Mouse (Mus musculus) cerebellum, postnatal 14 days (tissue): Measurements from ENCODE around the gene 1700016D06Rik.

ENCODE experiments used
- DNase-seq, 2 experiments: peaks; one replicate each; pipeline ENCODE4 v3.0.0; 2021; ENCODE audit warnings: mixed read lengths in 2 of 2

The 1700016D06Rik gene

DNA sequence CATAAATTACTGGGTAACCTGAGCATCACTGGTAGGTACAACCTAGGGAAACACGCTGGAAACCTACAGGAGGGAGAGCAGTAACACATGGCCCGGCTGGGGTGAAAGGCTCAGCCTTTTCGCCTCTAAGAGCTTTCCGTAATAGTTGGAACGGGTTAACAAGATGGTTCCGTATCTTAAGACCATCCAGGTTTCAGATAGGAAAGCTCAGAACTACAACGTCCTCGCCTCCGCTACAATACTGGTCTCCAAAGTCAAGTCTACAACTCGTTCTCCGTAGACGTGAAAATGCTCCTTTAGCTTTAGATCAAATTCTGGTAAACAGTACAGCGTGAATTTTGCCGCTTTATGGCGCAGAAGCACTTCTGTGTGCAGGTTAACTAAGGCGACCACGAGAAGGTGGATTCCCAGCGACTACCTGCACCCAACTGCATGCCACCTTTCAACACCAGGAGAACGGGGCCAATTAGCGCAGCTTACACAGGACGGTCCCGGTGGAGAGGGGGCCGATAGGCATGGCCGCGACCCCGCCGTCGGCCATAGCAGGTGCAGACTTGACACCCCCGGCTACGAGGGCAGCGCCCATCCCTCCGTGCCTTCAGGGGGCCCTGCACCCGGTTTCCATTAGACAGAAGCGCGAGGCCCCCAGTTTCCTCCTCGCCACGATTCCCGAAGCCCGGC lies 66.4 kb downstream of the 1700016D06Rik start:
- DNase-seq, result no peak

DNA sequence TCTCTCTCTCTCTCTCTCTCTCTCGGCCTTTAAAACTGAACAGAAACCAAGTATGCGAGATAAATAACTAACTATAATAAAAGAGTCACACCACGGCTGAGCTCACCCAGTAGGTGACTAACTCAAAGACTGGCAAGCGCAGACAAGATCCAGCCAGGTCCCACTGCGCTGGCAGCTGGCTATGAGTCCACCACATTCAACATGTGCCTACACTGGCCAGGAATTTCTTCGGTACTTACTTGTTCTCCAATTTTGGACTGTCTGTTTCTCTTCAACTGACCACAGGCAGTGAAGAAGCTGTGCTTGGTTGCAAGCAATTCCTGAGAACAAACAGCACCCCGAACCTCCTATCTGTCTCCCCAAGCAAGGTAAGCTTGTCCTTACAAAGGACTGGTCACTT lies 67.4 kb downstream of the 1700016D06Rik start:
- DNase-seq, result peak; percentile 61 to 62

GRCm38 (mm10) chr8:11632406-11632805 lies 68.5 kb downstream of the 1700016D06Rik start:
- peak in 1 of 2 experiments; percentile 28 for DNase-seq

DNA sequence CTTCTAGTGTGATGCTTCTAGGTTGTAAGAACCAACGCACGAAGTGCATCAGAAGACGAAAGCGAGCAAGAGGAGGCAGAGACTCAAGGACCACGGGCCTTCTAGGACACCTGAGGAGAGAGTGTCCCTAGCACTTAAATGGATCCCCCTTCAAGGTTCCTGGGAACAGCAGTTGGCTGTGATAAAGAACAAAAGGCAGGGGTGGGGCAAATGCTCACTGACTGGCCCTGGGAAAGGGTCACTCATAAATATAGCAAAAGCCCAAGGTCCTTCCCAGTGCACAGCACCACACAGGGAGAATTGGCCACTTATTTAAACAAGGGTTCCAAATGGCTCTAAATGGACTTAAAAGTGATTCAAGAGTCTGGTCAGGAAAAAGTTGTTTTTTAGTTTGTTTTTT lies 71.7 kb downstream of the 1700016D06Rik start:
- DNase-seq, result no peak

DNA sequence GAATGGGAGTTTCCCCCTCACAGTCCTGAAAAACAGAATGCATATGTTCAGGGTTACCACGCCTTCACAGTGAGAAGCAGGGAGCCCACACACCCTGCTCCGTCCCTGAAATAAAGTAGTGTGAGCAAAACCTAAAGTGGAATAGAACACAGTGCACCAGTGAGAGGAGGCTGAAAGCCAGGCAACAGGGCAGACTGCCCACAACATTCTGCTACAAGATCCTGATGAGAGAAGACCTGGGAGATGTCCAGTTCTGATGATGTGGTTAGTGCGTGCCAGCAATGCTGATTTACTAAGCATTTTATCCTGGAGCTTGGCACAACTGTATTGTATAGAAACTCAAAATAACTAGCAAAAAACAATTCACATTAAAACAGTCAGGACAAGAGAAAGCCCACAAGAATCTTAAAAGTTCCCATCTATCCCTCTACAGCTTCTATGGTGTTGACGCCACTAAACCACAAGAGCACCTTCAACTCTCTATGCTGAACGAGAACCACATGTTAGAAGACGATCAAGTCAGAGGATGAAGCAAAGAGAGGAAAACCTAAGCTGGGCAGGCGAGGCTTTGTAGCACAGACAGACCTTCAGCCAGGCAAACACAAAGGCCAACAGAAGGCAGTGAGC lies 72.2 kb downstream of the 1700016D06Rik start:
- DNase-seq, result peak; percentile 65 to 77

GRCm38 (mm10) chr8:11627717-11628116 lies 73.1 kb downstream of the 1700016D06Rik start:
- no peak for DNase-seq

- DNase-seq, result no peak
These were observed 75.8 kb downstream of the 1700016D06Rik start for GRCm38 (mm10) chr8:11625084-11625483.

- DNase-seq, result no peak
These were observed 81.8 kb downstream of the 1700016D06Rik start for GRCm38 (mm10) chr8:11619091-11619490.

- DNase-seq, result no peak
These were observed 82.8 kb downstream of the 1700016D06Rik start for GRCm38 (mm10) chr8:11618063-11618462.

DNA sequence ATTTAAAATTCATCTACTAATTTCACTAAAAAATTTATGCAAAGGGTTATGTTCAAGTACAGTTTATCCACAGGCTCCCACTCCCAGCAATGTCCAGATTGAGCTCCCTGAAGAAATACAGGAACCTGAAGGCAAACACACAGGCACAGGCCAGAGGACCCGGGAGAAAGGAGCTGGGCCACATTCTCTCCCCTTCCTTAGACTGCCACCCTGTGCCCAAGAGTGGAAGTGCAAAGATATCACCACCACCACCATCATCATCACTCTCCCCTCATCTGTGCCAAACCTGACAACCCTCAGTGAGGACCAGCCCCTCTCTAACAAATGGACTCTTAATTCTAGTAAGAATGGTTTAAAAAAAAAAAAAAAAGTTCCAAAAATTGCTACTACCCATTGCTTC lies 84.6 kb downstream of the 1700016D06Rik start:
- peak; percentile 69 to 85 for DNase-seq

- DNase-seq, result no peak
These were observed 86.6 kb downstream of the 1700016D06Rik start for GRCm38 (mm10) chr8:11614126-11614835.

- no peak for DNase-seq
These were observed 92.0 kb downstream of the 1700016D06Rik start for GRCm38 (mm10) chr8:11608848-11609247.
